Mouse (Mus musculus) forelimb bud, embryonic 11.5 days (tissue): ENCODE results near the gene Nphp4.

ENCODE experiments used
- DNase-seq: peaks from one replicate; pipeline ENCODE4 v3.0.0-alpha.2; 2012; ENCODE audit warnings: low read depth, low spot score

Gene Nphp4

GRCm38 (mm10) chr4:152558246-152558645 lies 81.7 kb downstream of the Nphp4 start:
- no peak for DNase-seq

GRCm38 (mm10) chr4:152568006-152568405 lies 91.5 kb downstream of the Nphp4 start:
- DNase-seq, result no peak

GRCm38 (mm10) chr4:152568662-152569395 lies 92.3 kb downstream of the Nphp4 start:
- no peak for DNase-seq

- DNase-seq, result no peak
Observed at GRCm38 (mm10) chr4:152574266-152574665, 97.8 kb downstream of the Nphp4 start.

- DNase-seq, result no peak
Observed at GRCm38 (mm10) chr4:152576826-152577225, 100.3 kb downstream of the Nphp4 start.

- DNase-seq, result no peak
Observed at GRCm38 (mm10) chr4:152579956-152580355, 103.5 kb downstream of the Nphp4 start.

GRCm38 (mm10) chr4:152582206-152582605 lies 105.7 kb downstream of the Nphp4 start:
- DNase-seq, result no peak

- DNase-seq, result no peak
Observed at GRCm38 (mm10) chr4:152583616-152584015, 107.1 kb downstream of the Nphp4 start.

GRCm38 (mm10) chr4:152585526-152585925 lies 109.0 kb downstream of the Nphp4 start:
- no peak for DNase-seq

GRCm38 (mm10) chr4:152586175-152586574 lies 109.7 kb downstream of the Nphp4 start:
- no peak for DNase-seq

GRCm38 (mm10) chr4:152604285-152604684 lies 127.8 kb downstream of the Nphp4 start:
- DNase-seq, result no peak

- no peak for DNase-seq
Observed at GRCm38 (mm10) chr4:152609196-152609595, 132.7 kb downstream of the Nphp4 start.

- DNase-seq, result no peak
Observed at GRCm38 (mm10) chr4:152610026-152610425, 133.5 kb downstream of the Nphp4 start.
